Mouse (Mus musculus): ENCODE data around the gene Pard3.

Gene Pard3

GRCm38 (mm10) chr8:127500206-127500605, 436.5 kb downstream of the Pard3 start:
- CTCF ChIA-PET, result interaction anchor here (0.6 kb wide), 1 partner anchor 36 kb away, joined by 3 read pairs; no protein-coding TSS in a partner anchor

GRCm38 (mm10) chr8:127501756-127502155, 438.1 kb downstream of the Pard3 start:
- CTCF ChIA-PET, result no interaction called here

GRCm38 (mm10) chr8:127505286-127505685, 441.6 kb downstream of the Pard3 start:
- CTCF ChIA-PET, result no interaction called here

- CTCF ChIA-PET, result no interaction called here
These were observed 442.6 kb downstream of the Pard3 start for GRCm38 (mm10) chr8:127506336-127506735.

GRCm38 (mm10) chr8:127511341-127511740, 447.6 kb downstream of the Pard3 start:
- CTCF ChIA-PET, result no interaction called here

- CTCF ChIA-PET, result interaction anchor here (0.6 kb wide), 1 partner anchor 54 kb away, joined by 4 read pairs; no protein-coding TSS in a partner anchor
These were observed 448.4 kb downstream of the Pard3 start for GRCm38 (mm10) chr8:127512001-127512573.

GRCm38 (mm10) chr8:127512580-127512979, 448.9 kb downstream of the Pard3 start:
- CTCF ChIA-PET, result interaction anchor here (0.6 kb wide), 1 partner anchor 54 kb away, joined by 4 read pairs; no protein-coding TSS in a partner anchor

- CTCF ChIA-PET, result no interaction called here
These were observed 451.4 kb downstream of the Pard3 start for GRCm38 (mm10) chr8:127514810-127515735.

- CTCF ChIA-PET, result no interaction called here
These were observed 452.4 kb downstream of the Pard3 start for GRCm38 (mm10) chr8:127516043-127516442.

- CTCF ChIA-PET, result no interaction called here
These were observed 462.0 kb downstream of the Pard3 start for GRCm38 (mm10) chr8:127525673-127526072.

- CTCF ChIA-PET, result no interaction called here
These were observed 464.6 kb downstream of the Pard3 start for GRCm38 (mm10) chr8:127528315-127528714.

- CTCF ChIA-PET, result no interaction called here
These were observed 466.1 kb downstream of the Pard3 start for GRCm38 (mm10) chr8:127529746-127530145.

GRCm38 (mm10) chr8:127531866-127532265, 468.2 kb downstream of the Pard3 start:
- CTCF ChIA-PET, result no interaction called here

- CTCF ChIA-PET, result no interaction called here
These were observed 471.1 kb downstream of the Pard3 start for GRCm38 (mm10) chr8:127534789-127535188.

GRCm38 (mm10) chr8:127535192-127535845, 471.6 kb downstream of the Pard3 start:
- CTCF ChIA-PET, result no interaction called here

GRCm38 (mm10) chr8:127535846-127536220, 472.1 kb downstream of the Pard3 start:
- CTCF ChIA-PET, result no interaction called here

GRCm38 (mm10) chr8:127539803-127540202, 476.1 kb downstream of the Pard3 start:
- CTCF ChIA-PET, result interaction anchor here (0.7 kb wide), 1 partner anchor 22 kb away, joined by 6 read pairs; no protein-coding TSS in a partner anchor

GRCm38 (mm10) chr8:127540273-127540672, 476.6 kb downstream of the Pard3 start:
- CTCF ChIA-PET, result interaction anchor here (0.7 kb wide), 1 partner anchor 22 kb away, joined by 6 read pairs; no protein-coding TSS in a partner anchor

GRCm38 (mm10) chr8:127542162-127542561, 478.5 kb downstream of the Pard3 start:
- CTCF ChIA-PET, result no interaction called here

GRCm38 (mm10) chr8:127543676-127544075, 480.0 kb downstream of the Pard3 start:
- CTCF ChIA-PET, result no interaction called here

GRCm38 (mm10) chr8:127546161-127546560, 482.5 kb downstream of the Pard3 start:
- CTCF ChIA-PET, result interaction anchor here (0.7 kb wide), 1 partner anchor 1071 kb away, joined by 4 read pairs; no protein-coding TSS in a partner anchor

GRCm38 (mm10) chr8:127550928-127551327, 487.2 kb downstream of the Pard3 start:
- CTCF ChIA-PET, result no interaction called here
